Mouse (Mus musculus) thymus, adult 2 months (tissue): ENCODE results near the gene Stox2. TPM values are rescaled to one million over a fixed set of nuclear protein-coding genes. Genes with fewer than 3 reads are reported as not detected.

ENCODE experiments used
- DNase-seq: peaks from one replicate; pipeline ENCODE4 v3.0.0; 2021
- H3K27ac ChIP-seq: fragments of 200-500 bp; 2 replicates; pipeline ENCODE4 v1.5.1; 2012; ENCODE audit warnings: low read length, control low read depth; ENCODE audit not compliant: control insufficient read depth, insufficient read depth
- H3K27me3 ChIP-seq: fragments of 200-500 bp; 2 replicates; pipeline ENCODE4 v1.6.1; 2012; ENCODE audit warnings: mild to moderate bottlenecking, low read length, moderate library complexity, mixed read lengths; ENCODE audit not compliant: control insufficient read depth, insufficient read depth
- H3K36me3 ChIP-seq: fragments of 200-500 bp; 2 replicates; pipeline ENCODE4 v1.6.1; 2012; ENCODE audit warnings: mild to moderate bottlenecking, low read length, moderate library complexity; ENCODE audit not compliant: control insufficient read depth, insufficient read depth
- H3K4me1 ChIP-seq: fragments of 200-500 bp; replicated peaks from 2 replicates; pipeline ENCODE4 v1.6.1; 2012; ENCODE audit warnings: low read length; ENCODE audit not compliant: control insufficient read depth, insufficient read depth
- H3K4me3 ChIP-seq: fragments of 200-500 bp; 2 replicates; pipeline ENCODE4 v1.5.1; 2012; ENCODE audit warnings: mild to moderate bottlenecking, low read length, control low read depth, moderate library complexity; ENCODE audit not compliant: control insufficient read depth, insufficient read depth
- CTCF ChIP-seq: fragments of 200-500 bp; IDR thresholded peaks from 2 replicates; pipeline ENCODE4 v1.5.1; 2012; ENCODE audit warnings: mild to moderate bottlenecking, control low read depth, low read length, moderate library complexity, borderline replicate concordance; ENCODE audit not compliant: control insufficient read depth, poor library complexity, insufficient read depth; ENCODE audit errors: extremely low read depth
- POLR2A ChIP-seq: fragments of 200-500 bp; IDR thresholded peaks from 2 replicates; pipeline ENCODE4 v1.6.1; 2012; ENCODE audit warnings: mild to moderate bottlenecking, low read length, control low read depth, moderate library complexity; ENCODE audit not compliant: control insufficient read depth, poor library complexity, insufficient read depth; ENCODE audit errors: extremely low read depth
- WGBS: fragments of 180-500 bp; shearing (Covaris S2); methylation state at CpG from one replicate; pipeline ENCODE4 v1.1.7; 2018; 5-methylcytosine and 5-hydroxymethylcytosine counted together
- polyA plus RNA-seq: library from polyadenylated mRNA; depleted of rRNA; stranded (reverse); fragments of >200 nt; gene quantifications from 2 replicates; pipeline ENCODE4 v1.2.3, GENCODE M21; 2012

The Stox2 gene
- polyA plus RNA-seq, 1 experiment, result 1.1 TPM

DNA sequence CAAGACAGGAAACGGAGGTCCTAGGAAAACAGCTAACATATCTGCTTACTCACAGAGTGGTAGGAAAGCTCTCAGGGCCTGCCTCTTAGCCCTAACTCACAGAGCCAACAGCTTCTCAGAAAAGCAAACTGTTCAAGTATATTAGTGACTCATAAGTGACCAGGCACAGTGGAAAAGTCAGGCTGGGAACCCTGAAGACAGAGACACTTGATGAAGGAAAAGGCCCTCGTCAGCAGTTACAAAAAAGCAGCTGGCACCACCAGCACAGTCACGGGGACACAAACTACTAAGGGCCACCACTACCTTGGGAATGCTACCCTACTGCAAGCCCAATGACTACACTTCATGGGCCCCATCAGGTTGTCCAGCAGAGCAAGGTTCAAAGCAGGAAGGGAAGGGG lies 168.0 kb downstream of the Stox2 start:
- Histone ChIP-seq H3K27ac (no peak overlapping the region), H3K36me3 (no peaks in the 10 kb centered on the region), H3K27me3 (no peaks in the 10 kb centered on the region), H3K4me1 (no peaks in the 10 kb centered on the region), H3K4me3 (no peak overlapping the region)
- TF ChIP-seq POLR2A (no peak), CTCF (no peak)
- WGBS, result 96% methylated on average over 3 of the region's 3 CpGs
- no peak for DNase-seq

DNA sequence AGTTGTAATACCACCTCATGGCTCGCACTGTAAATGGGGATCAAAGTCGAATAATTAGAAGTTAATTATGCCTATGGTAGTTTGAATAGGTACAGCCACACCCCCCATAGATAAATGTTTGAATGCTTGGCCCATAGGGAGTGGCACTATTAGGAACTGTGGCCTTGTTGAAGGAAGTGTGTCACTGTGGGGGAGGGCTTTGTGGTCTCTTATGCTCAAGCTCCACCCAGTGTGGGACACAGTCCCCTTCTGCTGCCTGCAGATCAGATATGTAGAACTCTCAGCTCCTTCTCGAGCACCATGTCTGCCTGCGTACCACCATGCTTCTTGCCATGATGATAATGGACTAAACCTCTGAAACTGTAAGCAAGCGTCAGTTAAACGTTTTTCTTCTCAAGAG lies 177.2 kb downstream of the Stox2 start:
- DNase-seq, result no peak
- Histone ChIP-seq H3K4me3 (no peak overlapping the region), H3K4me1 (no peaks in the 10 kb centered on the region), H3K27me3 (no peaks in the 10 kb centered on the region), H3K36me3 (no peaks in the 10 kb centered on the region), H3K27ac (no peak overlapping the region)
- TF ChIP-seq CTCF (no peak), POLR2A (no peak)
- WGBS, result 88% methylated on average over 6 of the region's 6 CpGs

DNA sequence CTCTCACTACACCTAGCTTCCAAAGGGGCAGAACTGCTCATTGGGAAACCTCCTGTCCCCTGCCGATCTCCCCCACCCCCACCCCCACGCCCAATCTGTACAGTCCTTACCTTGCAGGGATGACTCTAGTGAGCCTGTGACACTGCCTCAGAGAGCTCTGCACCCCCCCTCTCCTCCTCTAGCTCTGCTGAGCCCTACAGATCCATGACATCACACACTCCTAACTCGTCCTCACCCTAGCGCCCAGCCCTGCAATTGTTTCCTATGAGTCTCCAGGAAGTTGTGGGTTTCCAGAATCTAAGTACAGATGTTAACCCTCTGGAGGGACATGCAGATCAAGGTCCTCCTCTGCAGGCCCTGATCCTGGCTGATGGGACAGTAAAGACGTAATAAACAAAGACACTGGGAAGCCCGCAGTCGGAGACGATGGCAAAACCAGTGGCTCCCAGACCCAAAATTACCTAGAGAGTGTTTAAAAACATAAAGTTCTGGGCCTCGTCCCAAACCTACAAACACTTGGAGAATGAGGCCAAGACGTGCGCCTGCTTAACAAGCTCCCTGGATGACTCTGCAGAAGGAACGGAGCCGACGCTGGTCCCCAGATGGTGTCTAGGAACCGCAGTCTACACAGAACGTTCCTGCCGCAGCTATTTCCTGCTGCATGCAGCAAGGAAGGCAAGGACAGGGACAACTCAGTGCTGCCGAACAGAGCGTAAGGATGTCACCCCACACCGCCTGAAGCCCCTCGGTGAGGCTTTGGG lies 177.9 kb downstream of the Stox2 start:
- Histone ChIP-seq H3K36me3 (no peaks in the 10 kb centered on the region), H3K4me3 (no peak overlapping the region), H3K27ac (no peak overlapping the region), H3K4me1 (no peaks in the 10 kb centered on the region), H3K27me3 (no peaks in the 10 kb centered on the region)
- no peak for TF ChIP-seq POLR2A
- DNase-seq, result no peak
- WGBS, result 19% methylated on average over 21 of the region's 21 CpGs

GRCm38 (mm10) chr8:47263070-47263843 lies 182.9 kb downstream of the Stox2 start:
- 95% methylated on average over 17 of the region's 17 CpGs for WGBS
- no peak for DNase-seq
- Histone ChIP-seq H3K27me3 (no peaks in the 10 kb centered on the region), H3K36me3 (no peaks in the 10 kb centered on the region), H3K27ac (no peak overlapping the region), H3K4me1 (no peaks in the 10 kb centered on the region), H3K4me3 (no peak overlapping the region)
- TF ChIP-seq POLR2A (no peak), CTCF (no peak)

DNA sequence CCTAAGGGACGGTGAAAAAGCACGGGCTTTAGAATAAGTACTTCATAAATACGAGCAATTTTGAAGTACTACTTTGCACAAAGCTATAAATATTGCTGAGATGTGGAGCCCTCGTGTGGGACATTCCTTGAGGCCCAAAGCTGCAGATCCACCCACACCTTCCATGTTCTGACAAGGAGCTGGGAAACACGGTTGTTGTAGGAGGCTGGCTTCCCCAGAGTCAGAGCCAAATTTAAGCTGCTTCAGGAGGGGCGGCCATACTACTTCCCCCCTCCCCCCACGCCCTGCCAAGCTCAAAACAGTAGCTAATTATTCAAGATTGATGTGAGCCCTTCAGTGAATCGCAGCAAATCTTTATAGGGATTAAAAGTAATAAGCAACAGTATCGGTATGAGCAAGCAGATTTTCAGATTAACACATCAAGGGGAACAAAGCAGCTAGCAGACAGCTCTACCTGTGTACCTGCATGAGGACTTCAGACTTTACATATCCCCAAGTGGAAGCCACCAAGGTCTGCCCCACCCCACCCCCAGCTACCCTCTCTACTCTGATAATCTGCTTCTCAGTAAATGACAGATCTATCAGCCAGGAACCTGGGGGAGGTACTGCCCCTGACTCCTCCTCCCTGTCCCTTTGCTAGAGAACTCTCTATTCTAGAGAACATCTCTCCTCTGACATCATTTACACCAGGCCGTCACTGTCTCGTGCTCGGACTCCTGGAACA lies 185.2 kb downstream of the Stox2 start:
- Histone ChIP-seq H3K27ac (no peak overlapping the region), H3K4me3 (no peak overlapping the region), H3K4me1 (no peaks in the 10 kb centered on the region), H3K27me3 (no peaks in the 10 kb centered on the region), H3K36me3 (no peaks in the 10 kb centered on the region)
- TF ChIP-seq POLR2A, result no peak
- TF ChIP-seq CTCF, result no peak
- DNase-seq, result no peak
- 86% methylated on average over 12 of the region's 12 CpGs for WGBS

- WGBS, result 15% methylated on average over 3 of the region's 4 CpGs
- Histone ChIP-seq H3K36me3 (no peaks in the 10 kb centered on the region), H3K4me3 (no peak overlapping the region), H3K27ac (no peak overlapping the region), H3K27me3 (no peaks in the 10 kb centered on the region), H3K4me1 (no peaks in the 10 kb centered on the region)
- no peak for DNase-seq
- TF ChIP-seq CTCF (no peak), POLR2A (no peak)
Measured at GRCm38 (mm10) chr8:47250832-47251231, 195.3 kb downstream of the Stox2 start.
